Mouse (Mus musculus) adrenal gland (tissue): ENCODE results near the gene Evx2.

Experiments used
- intact Hi-C: fragments of 180-260 bp; cut with DNase I; formaldehyde crosslinking; loops from one replicate; pipeline ENCODE4 v1.15.1; 2025

Gene Evx2

DNA sequence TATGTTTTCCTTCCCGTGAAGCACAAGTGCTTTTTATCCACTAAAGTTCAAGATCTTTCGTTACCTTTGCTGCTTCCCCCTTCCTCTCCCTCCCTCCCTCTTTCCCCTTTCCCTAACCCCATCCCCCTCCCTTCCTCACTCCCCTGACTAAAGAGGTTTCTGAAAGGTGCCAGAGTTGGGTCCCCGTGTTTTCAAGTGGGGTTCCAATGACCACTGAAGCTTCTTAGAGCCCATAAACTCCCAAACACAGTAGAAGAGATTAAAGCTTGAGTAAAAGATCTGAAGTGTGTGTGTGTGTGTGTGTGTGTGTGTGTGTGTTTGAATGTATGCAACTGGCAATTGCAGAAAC, 9.8 kb upstream of the Evx2 start:
- intact Hi-C loops = no loop called here

DNA sequence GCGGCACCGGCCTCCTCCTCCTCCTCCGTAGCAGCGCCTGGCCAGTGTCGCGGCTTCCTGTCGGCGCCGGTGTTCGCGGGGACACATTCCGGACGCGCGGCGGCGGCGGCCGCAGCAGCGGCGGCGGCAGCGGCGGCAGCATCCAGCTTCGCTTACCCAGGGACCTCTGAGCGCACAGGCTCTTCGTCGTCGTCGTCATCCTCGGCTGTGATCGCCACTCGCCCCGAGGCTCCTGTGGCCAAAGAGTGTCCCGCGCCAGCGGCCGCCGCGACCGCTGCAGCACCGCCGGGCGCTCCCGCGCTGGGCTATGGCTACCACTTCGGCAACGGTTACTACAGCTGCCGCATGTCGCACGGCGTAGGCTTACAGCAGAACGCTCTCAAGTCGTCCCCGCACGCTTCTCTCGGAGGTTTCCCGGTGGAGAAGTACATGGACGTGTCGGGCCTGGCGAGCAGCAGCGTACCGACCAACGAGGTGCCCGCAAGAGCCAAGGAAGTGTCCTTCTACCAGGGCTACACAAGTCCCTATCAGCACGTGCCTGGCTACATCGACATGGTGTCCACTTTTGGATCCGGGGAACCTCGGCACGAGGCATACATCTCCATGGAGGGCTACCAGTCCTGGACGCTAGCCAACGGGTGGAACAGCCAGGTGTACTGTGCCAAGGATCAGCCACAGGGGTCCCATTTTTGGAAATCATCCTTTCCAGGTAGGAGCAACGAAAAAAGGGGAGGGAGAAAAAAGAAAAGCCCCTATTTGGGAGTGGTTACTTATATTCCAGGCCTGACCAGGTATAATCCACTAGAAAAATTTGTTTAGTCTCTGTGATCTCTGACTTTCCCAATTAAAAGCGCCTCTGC, 9.2 kb upstream of the Evx2 start:
- intact Hi-C loops = no loop called here

DNA sequence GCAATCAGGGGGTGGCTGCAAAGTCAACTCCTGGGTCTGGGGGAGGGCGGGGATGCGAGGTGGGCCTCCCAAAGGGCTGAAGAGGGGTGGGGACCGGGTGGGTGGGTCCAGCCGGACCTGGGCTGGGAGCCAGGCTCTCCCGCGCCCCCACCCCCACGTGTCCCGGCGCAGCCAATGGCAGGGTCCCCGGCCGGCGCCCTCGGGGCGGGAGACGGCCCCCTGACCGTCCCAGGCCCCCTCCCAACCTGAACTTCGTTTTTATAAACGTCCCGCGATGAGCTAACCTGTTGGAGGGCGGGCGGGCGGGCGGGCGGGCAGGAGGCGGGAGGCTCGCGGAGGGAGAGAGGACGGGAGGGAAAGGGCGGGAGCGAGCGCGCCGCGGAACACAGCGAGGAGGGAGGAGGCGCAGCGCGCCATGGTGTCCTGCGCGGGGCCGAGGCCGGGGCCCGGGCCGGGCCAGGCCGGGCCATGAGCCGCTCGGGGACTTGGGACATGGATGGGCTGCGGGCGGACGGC, 8.5 kb upstream of the Evx2 start, which contains the start of gene Hoxd13:
TSS of gene Hoxd13 (plus strand) at position 469 of the 516 bp plus-strand sequence.
- intact Hi-C loops = no loop called here

DNA sequence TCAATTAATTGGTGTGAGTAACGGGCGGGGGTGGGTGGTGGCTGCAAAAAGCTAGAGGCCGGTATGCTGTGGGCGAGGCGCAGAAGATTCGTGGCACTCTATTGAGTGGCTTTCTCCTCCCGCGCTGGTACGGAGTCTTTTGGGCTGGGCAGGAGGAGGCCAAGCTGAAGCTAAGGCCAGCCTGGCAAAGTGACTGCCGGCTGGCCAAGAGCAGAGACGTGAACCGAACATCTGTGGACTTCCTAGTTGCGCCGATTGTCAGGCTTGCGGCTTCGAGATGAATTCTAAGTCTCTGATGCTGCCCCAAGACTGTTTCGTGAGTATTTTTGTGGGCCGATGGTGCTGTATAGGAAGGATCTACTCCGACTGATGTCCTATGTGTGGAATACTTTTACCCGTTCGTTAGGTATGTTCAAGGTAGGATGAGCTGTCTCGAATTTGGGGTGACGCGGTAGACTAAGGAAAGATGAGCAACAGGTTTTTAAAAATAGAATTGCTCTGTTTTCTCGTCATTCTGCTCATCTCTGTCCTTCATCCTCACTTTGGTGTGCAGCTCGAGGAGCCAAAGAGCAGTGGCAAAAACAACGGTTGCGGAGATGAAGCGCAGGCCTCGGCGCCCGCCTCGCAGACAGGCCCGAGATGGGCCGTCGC, 8.0 kb upstream of the Evx2 start:
- intact Hi-C loops = no loop called here

DNA sequence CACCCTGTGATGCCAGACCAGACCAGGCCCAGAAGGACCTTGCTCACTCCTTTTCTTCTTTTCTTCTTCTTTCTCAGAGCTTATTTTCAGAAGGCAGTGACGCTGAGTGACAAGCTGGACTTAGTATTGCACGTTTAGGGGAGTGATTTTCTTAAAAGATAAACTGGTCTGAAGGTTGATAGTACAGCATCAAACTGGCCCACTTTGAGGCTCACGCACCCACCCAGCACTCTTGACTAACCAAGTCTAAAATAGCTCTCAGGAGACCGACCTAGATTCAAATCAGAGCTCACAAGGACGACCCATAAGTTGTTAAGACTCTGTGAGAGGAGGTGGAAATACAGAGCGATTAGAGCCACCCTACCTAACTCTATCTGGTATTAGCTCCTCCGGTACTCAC, 7.1 kb upstream of the Evx2 start:
- intact Hi-C loops = no loop called here

DNA sequence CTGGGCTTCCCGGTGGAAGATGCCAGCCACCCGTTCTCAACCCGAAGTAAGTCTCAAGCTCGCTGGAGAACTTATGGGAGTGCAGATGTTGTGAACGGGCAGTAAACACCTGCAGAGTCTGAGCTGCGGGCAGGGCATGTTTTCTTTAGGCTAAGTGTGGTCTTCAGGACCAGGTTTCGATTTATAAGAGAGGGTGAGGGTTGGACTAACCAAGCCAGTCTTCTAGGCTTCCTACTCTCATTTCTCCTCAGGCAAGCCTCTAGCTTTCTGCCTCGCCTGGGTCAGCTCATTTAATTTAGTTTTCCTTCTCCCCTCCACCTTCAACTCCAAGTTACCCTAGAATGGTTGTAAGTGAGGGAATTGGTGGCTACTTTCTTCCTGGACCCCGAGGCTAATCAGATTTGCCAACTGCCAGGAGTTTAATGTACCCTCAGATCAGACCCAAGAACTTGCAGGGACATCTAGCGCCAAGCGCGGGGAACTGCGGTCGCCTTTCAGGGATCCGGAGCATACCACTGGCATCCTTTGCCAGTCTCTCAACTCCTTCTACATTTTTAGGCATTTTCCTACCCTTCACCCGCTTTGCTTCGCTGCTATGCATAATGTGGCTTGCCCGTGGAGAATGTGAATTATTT, 4.1 kb upstream of the Evx2 start:
- intact Hi-C loops = loop anchor here (5.0 kb wide), 1 partner anchor 361 kb away; no protein-coding TSS in a partner anchor

DNA sequence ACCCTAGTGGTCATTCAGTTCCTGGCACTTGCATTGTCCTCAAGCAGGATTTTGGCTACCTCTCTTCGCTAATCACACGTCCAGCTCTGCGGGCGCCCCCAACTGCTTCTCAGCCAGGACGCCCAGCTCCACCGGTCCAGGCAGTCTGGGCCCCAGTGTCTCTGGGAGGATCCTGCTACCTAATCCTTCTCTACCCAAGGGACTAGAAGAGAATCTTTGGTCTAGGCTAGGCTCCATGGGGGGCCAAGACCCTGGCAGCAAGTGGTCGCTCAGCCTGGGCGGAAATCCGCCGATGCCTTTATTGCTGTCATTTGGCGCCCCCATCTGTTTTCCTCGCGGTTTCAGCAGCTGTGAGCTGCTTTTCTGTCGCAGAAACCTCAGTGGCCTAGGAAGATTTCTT, 2.3 kb upstream of the Evx2 start:
- intact Hi-C loops = loop anchor here (5.0 kb wide), 1 partner anchor 359 kb away; no protein-coding TSS in a partner anchor

DNA sequence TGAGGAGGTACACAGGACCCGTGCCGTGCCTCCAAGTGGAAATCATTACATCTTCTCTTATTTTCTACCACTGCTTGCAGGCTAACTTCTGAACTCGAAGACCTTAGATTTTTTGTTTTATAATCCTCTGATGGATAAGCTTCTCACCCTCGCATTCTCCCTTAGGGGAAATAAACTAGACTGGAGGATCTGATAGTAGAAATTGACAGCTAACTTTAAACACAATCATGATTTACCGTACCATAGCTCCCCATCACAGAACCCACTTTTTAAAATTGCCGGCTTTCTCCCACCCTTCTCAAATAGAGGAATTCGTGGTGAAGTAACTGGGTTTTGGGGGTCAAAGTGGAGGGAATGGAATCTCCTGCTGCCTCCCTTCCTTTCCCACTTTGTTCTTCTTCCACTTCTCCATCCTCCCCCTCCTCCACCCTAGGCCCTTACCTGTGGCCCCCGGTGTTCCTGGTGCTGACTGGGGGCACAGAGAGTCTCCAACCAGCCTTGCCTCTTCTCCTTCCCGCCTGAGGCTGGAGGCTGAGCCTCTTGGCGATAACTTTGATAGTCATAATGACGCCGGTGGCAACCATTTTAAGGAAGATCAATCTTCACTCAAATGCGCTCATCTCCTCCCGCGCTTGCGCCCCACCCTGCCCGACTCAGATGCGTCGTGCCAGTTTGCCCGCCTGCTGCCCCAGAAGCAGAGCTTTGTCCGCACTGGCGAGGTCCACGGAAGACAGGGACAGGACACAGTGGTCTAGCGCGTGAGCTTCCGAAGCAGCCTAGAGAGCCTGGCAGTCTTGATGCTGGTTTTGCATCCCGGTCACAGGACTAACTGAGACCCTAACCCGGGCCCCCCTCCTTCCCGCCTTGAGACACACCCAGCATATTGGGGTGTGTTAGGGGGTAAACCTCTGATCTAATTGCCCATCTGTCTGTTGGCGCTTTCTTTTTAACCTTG, 1.3 kb upstream of the Evx2 start:
- intact Hi-C loops = loop anchor here (5.0 kb wide), 1 partner anchor 358 kb away; no protein-coding TSS in a partner anchor

DNA sequence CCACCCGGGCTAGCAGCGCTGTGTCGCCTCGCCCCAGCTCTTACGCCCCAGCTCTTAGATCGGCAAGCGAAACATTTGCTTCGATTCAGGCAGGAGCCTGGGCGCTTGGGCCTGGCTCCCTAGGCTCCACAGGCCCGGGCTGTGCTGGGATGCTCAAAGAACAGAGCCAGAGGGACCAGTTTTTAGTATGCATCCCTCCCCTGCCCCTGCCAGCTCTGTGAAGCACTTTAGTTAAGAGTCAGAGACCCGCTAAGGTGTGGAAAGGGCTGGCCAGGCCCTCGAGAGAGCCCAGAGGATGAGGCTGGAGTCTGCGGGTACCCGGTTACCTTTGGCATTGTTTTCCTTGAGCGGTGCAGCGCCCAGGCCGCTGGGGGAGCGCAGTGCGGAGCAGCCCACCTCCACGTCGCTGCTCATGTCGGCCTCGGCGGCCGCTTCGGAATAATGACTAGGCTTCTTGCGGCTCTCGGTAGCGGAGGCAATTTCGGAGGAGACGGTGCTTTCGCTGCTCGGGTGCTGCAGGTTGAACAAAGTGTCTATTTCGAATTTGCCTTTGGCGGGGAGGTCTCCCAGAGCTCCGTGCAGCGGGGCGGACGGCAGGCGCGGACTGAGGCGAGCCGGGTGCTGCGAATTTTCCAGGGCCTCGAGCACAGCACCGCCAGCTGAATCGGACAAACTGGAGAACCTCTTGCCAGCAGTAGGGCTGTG, 538 bp downstream of the Evx2 start:
- intact Hi-C loops = loop anchor here (10.0 kb wide), 1 partner anchor 1384 kb away; the partner anchor contains the start of gene Sp9

DNA sequence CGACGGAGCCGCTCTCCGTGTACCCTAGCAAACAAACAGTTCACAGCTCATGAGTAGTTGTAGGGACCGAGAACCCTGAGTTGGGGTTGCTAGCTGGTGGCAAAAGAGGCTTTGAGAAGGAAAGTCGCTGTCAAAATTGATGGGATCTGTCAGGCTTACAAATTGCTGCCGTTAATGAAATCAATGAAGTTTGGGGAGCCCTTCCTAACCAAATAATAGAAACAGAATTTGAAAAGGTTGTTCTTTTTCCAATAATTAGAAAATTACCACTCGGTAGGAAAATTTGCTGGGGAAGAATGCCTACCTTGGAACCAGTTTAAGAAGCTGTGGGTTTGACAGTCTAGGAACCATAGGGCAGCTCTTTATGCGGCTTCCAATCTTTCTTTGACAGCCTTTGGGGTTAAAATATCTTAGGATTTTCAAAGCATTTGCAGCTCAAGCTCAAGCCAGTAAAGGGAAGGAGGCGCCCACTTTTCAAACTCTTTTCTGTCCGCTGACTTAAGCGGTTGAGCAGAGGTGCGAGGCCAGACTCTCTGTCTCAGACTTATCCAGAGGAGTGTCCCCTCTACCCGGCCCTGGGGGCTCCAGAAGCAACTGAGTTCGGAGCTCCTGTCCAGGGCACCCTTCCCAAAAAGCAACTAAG, 1.2 kb downstream of the Evx2 start:
- intact Hi-C loops = loop anchor here (10.0 kb wide), 1 partner anchor 1383 kb away; the partner anchor contains the start of gene Sp9

DNA sequence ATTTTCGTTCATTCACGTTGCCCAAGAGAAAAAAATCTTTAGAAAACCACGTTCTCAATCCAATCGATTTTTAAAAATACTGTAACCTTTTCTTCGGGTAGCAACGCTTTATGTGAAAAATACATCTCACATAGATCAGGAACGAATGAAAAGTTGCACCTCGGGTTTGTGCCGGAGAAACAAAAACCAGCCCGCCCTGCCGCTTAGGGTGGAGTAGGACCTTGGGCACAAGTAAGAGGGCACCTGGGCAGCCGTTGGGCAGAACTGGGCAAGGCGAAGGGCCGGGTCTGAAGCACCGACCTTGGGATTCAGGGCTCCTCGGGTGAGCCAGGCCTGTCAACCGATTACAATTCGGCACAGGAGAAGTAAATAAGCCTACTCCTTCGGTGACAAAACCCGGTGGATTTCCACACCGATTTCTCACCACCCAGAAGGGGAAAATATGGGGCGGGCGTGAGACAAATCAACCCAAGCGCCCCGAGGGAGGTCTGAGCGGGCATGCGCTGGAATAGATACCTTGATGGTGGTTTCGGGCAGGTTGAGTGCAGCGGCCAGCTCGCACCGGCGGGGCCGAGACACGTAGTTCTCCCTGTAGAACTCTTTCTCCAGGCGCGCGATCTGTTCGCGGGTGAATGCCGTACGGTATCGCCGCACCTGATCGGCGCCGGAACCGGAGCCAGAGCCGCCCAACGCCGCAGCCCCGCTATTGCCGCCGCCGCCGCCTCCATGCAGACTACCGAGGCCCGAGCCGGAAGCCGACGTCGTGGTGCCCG, 1.9 kb downstream of the Evx2 start:
- intact Hi-C loops = loop anchor here (10.0 kb wide), 1 partner anchor 1383 kb away; the partner anchor contains the start of gene Sp9

DNA sequence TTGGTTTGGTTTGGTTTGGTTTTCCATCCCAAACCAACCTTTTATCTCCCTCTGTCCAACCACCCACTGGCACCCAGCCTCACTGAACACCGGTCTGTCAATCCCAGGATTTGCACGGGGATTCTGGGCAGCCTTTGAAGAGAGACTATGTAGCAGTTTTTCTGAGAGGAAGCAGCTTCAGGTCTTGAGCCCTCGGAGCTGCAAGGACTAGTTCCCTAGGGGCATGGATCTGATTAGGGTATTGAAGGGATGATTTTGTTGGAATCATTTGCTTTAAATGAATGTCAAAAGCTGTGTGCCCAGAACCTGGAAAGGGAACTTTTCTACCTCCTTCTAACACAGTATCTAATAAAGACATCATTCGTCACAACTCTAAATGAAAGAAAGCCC, 2.7 kb downstream of the Evx2 start:
- intact Hi-C loops = loop anchor here (10.0 kb wide), 1 partner anchor 1382 kb away; the partner anchor contains the start of gene Sp9

DNA sequence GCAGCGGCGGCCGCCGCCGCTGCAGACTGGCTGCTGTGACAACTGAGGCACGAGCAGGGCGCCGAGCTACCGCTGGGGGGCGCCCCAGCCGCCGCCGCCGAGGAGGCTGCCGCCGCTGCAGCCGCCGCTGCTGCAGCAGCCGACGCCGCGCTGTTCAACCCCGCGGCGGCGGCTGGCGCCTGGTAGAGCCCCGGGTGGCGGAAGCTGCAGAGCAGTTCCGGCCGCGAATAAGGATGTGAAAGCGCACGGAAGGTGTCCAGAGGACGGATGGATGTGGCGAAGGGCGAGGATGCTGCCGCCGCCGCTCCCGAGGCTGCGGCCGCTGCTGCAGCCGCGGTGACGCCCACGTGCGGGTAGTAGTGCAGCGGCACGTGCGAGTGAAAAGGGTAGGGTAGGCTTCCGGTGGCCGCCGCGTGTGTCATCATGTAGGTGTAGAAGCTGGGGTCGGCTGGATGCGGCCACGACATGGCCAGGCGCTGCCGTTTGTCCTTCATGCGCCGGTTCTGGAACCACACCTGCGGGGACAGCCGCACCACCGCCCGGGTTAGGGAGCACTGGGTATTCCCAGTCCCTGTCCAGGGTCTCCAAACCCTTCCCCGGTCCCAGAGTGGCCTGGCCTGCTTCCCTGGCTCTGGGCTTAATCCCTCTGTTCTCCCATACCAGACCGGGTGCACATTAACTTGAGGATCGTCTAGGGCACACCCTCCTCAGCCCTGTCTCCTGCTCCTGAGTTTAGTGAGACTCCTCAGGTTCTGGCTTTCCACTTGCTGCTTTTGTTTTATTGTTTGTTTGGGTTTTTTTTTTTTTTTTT, 3.3 kb downstream of the Evx2 start:
- intact Hi-C loops = loop anchor here (10.0 kb wide), 1 partner anchor 1381 kb away; the partner anchor contains the start of gene Sp9

DNA sequence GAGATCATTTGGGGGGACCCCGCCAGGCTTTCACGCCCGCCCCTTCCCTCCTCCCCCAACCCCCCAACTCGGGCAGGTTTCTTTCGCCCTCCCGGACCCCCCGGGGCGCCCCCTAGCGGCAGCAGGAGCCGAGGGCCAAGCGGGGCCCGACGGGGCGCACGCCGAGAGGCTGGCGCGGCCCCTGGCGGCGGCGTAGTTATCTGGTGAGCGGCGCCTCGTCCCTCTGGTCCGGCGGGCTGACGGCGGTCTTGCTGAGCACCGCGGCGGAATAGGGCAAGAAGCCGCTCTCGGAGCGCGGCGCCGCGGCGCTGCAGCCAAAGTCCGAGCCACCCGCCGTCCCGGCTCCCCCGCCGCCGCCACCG, 4.0 kb downstream of the Evx2 start:
- intact Hi-C loops = loop anchor here (10.0 kb wide), 1 partner anchor 1381 kb away; the partner anchor contains the start of gene Sp9

DNA sequence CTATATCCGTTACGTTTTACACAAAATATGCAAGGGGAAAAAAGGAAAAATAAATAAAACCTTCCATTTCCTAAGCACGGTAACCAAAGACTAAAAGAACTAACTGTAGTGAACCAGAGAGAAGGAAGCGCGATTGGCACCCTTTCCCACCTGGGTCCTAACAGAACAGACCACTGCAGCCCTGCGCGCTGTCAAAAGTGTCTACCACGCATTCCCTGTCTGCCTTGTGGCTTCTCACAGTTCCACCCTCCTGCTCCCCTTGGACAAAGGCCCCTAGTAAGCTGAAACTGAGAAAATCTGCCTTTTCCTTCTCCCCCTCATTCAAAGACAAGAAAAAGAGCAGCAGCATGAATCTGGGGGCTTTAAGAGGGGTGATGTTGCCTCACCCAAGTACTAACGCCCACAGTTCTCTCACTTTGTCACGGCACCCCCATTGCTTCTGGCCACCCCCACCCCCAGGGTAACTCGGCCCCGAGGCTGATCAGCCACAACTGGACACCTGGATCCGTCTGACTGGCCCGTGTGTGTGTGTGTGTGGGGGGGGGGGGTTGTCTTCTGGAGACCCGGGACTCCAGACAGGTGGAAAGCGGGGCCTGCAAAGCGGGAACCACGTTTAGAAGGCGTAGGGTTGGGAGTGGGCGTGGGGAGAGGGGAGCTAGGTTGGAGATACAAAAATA, 4.5 kb downstream of the Evx2 start:
- intact Hi-C loops = loop anchor here (10.0 kb wide), 1 partner anchor 1380 kb away; the partner anchor contains the start of gene Sp9

DNA sequence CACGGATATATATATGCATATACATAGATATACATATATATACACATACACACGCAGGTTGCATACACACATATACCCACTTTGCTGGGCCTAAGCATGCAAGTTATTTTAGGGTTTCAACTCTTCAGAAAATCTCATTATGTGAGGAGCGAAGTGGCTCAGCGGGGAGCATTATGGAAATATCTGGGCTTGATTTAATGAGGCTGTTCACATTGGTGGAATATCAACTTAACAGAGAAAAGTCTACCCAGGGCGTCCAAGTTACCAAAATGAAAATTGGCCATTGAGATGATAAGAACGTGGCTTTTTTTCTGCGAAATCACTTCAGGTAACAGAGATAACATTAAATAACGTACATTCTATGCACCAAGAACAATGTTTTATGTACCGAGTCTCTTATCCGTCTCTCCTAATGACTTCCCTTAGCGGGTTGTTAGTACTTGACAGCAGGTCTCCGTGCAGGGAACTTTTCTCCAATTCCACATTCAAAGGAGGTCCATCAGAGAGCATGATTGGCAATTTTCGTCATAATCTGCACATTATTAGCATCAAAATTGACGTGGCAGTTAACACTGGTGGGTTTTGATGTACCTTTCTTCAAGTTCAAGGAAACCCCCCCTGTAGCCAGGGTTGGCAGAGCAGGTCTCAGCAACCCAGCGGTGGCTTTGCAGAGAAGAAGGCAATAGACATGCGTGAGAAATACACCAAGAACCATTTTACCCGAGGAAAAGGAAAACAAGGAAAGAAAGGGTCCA, 5.4 kb downstream of the Evx2 start:
- intact Hi-C loops = loop anchor here (10.0 kb wide), 1 partner anchor 1379 kb away; the partner anchor contains the start of gene Sp9
